Comparison of ENCODE assay signal across 8 mouse cellular contexts in genomic region chr10:128498590-128498989, GRCm38 (mm10). TPM values are rescaled to one million over a fixed set of nuclear protein-coding genes. Genes with fewer than 3 reads are reported as not detected.
DNase-seq lines count a peak whose midpoint lies in the region; ATAC-seq and TF ChIP-seq lines count a peak whose summit lies in the region.

TSS of gene Myl6b (minus strand) at chr10:128498685.

- no peaks in the 10 kb centered on the region for H3K27me3 ChIP-seq in MEL (ENCODE audit: control insufficient read depth in 1 of 2, insufficient read depth in 2 of 2, low read length in 2 of 2)
- H3K27me3 ChIP-seq in cerebellum, adult 2 months (ENCODE audit: control insufficient read depth, insufficient read depth, low read length): no peaks in the 10 kb centered on the region
- H3K27me3 ChIP-seq in forebrain, postnatal 0 days (ENCODE audit: insufficient read depth, low read length): no peaks in the 10 kb centered on the region
- H3K27me3 ChIP-seq in lung, embryonic 16.5 days (ENCODE audit: control insufficient read depth, insufficient read depth, low read depth, low read length): no peaks in the 10 kb centered on the region

- H3K9me3 ChIP-seq in MEL (replicated peaks; ENCODE audit: insufficient read depth, low read length): no peaks in the 10 kb centered on the region
- no peaks in the 10 kb centered on the region for H3K9me3 ChIP-seq in forebrain, postnatal 0 days (ENCODE audit: low read length)
- H3K9me3 ChIP-seq in lung, embryonic 16.5 days (ENCODE audit: control insufficient read depth, low read length): no peaks in the 10 kb centered on the region

- H3K4me3 ChIP-seq in MEL (ENCODE audit: control insufficient read depth in 1 of 2, insufficient read depth in 1 of 2, low read depth in 2 of 2, low read length in 2 of 2): peak within 1 kb of the TSS; percentile 54 to 73
- peak within 1 kb of the TSS; percentile 84 for H3K4me3 ChIP-seq in cerebellum, adult 2 months (replicated peaks; ENCODE audit: insufficient read depth, low read depth, low read length)
- peak within 1 kb of the TSS; percentile 69 for H3K4me3 ChIP-seq in forebrain, postnatal 0 days (ENCODE audit: low read depth, low read length)
- H3K4me3 ChIP-seq in lung, embryonic 16.5 days (ENCODE audit: low read length): peak within 1 kb of the TSS; percentile 60

- H3K4me1 ChIP-seq in MEL (ENCODE audit: control insufficient read depth in 1 of 2, insufficient read depth in 2 of 2, low read length in 2 of 2): peaks cover 17 to 29% of the 10 kb centered on the region in 2 experiments
- peaks cover 4% of the 10 kb centered on the region for H3K4me1 ChIP-seq in cerebellum, adult 2 months (ENCODE audit: control insufficient read depth, insufficient read depth, low read length)
- H3K4me1 ChIP-seq in forebrain, postnatal 0 days (ENCODE audit: insufficient read depth): peaks cover 20% of the 10 kb centered on the region
- peaks cover 9% of the 10 kb centered on the region for H3K4me1 ChIP-seq in lung, embryonic 16.5 days (replicated peaks; ENCODE audit: control insufficient read depth, insufficient read depth, low read length)

- peak; percentile 99 for DNase-seq in MEL (ENCODE audit: low read depth, low spot score)
- DNase-seq in cerebellum, adult 2 months: peak; percentile 96 to 99
- peak; percentile 95 for DNase-seq in forebrain, postnatal 0 days
- DNase-seq in layer of hippocampus, adult 9-10 months (ENCODE audit: low spot score): peak; percentile 84
- peak; percentile 73 for DNase-seq in ovary, postnatal 10 days (ENCODE audit: low spot score)
- DNase-seq in thymus, postnatal 10 days (ENCODE audit: low spot score in 2 of 2): peak; percentile 92 to 95

- no peak for TF ChIP-seq RAD21 in MEL (IDR thresholded peaks at IDR 0.05; ENCODE audit: low read depth, low read length)

- TF ChIP-seq EP300 in MEL (IDR thresholded peaks at IDR 0.05; ENCODE audit: low read depth in 1 of 2, low read length in 2 of 2): peak; percentile 12 to 95; a peak in 3 of 4 replicates

- H3K4me2 ChIP-seq in forebrain, postnatal 0 days (ENCODE audit: low read depth): peak within 1 kb of the TSS; percentile 60
- H3K4me2 ChIP-seq in lung, embryonic 16.5 days (ENCODE audit: low read depth, low read length): peak within 1 kb of the TSS; percentile 68

- TF ChIP-seq POLR2A in MEL (IDR thresholded peaks at IDR 0.05; ENCODE audit: control insufficient read depth in 1 of 2, insufficient read depth in 1 of 2, low read depth in 1 of 2, low read length in 2 of 2, poor library complexity in 1 of 2): no peak; a peak in 1 of 4 replicates
- TF ChIP-seq POLR2A in cerebellum, adult 2 months (IDR thresholded peaks at IDR 0.05; ENCODE audit: borderline replicate concordance, insufficient read depth, low read length): no peak

- peak; percentile 71 for ATAC-seq in forebrain, postnatal 0 days
- peak; percentile 83 to 86 for ATAC-seq in hematopoietic stem cell, adult 5-6 weeks (replicated peaks in 1 of 2; ENCODE audit: insufficient read depth in 1 of 2, low FRiP score in 2 of 2, low TSS enrichment in 1 of 2, low read depth in 1 of 2, poor library complexity in 2 of 2, severe bottlenecking in 2 of 2)
- peak; percentile 92 for ATAC-seq in lung, embryonic 16.5 days (ENCODE audit: low read depth)

- H3K9ac ChIP-seq in MEL (ENCODE audit: control insufficient read depth, low read depth, low read length, poor library complexity, severe bottlenecking): peak within 1 kb of the TSS; percentile 76
- H3K9ac ChIP-seq in forebrain, postnatal 0 days: peak within 1 kb of the TSS; percentile 53
- H3K9ac ChIP-seq in lung, embryonic 16.5 days (ENCODE audit: low read length): peak within 1 kb of the TSS; percentile 70

- H3K27ac ChIP-seq in MEL (ENCODE audit: control insufficient read depth, low read depth, low read length): peak within 1 kb of the TSS; percentile 82
- peak within 1 kb of the TSS; percentile 87 for H3K27ac ChIP-seq in cerebellum, adult 2 months (ENCODE audit: insufficient read depth, low read length)
- peak within 1 kb of the TSS; percentile 76 for H3K27ac ChIP-seq in forebrain, postnatal 0 days (ENCODE audit: low read depth, low read length)
- H3K27ac ChIP-seq in lung, embryonic 16.5 days (ENCODE audit: low read length): peak within 1 kb of the TSS; percentile 96

- under 1% methylated on average over 27 of the region's 27 CpGs for WGBS in cerebellum, adult 2 months
- WGBS in forebrain, postnatal 0 days: under 1% methylated on average over 27 of the region's 27 CpGs
- WGBS in lung, embryonic 16.5 days: 1% methylated on average over 27 of the region's 27 CpGs

- peaks cover 0 to 21% of the 10 kb centered on the region in 2 experiments; a peak in 2 of 4 replicates for H3K36me3 ChIP-seq in MEL (ENCODE audit: control insufficient read depth in 1 of 2, insufficient read depth in 2 of 2, low read length in 2 of 2)
- no peaks in the 10 kb centered on the region for H3K36me3 ChIP-seq in forebrain, postnatal 0 days (ENCODE audit: insufficient read depth)
- H3K36me3 ChIP-seq in lung, embryonic 16.5 days (ENCODE audit: control insufficient read depth, insufficient read depth, low read length): no peaks in the 10 kb centered on the region; the same call in 1 of the 2 replicates

- TF ChIP-seq CTCF in MEL (IDR thresholded peaks at IDR 0.05 in 2 of 3, conservative IDR thresholded peaks at IDR 0.05 in 1 of 3; ENCODE audit: control insufficient read depth in 1 of 3, insufficient read depth in 1 of 3, low read depth in 2 of 3, low read length in 3 of 3, poor library complexity in 1 of 3, severe bottlenecking in 1 of 3): no peak
- TF ChIP-seq CTCF in cerebellum, adult 2 months (IDR thresholded peaks at IDR 0.05; ENCODE audit: borderline replicate concordance, insufficient read depth, low read depth, low read length): no peak
- 0 out of 2 replicates have a peak, but pooled peaks have one; percentile 1 for TF ChIP-seq CTCF in forebrain, postnatal 0 days (IDR thresholded peaks at IDR 0.05; ENCODE audit: low read depth)

- peaks cover 13% of the 10 kb centered on the region for H3K79me2 ChIP-seq in MEL (ENCODE audit: control insufficient read depth, insufficient read depth, low read length, poor library complexity)

TF ChIP-seq in MEL, 35 proteins besides CTCF, POLR2A, EP300 and RAD21 (continues in another document):
- TF ChIP-seq MYB (IDR thresholded peaks at IDR 0.05; ENCODE audit: low read depth, low read length): peak; percentile 96
- TF ChIP-seq CHD1 (IDR thresholded peaks at IDR 0.05; ENCODE audit: low read depth, low read length): no peak
- TF ChIP-seq MAX (IDR thresholded peaks at IDR 0.05; ENCODE audit: low read length): 0 out of 2 replicates have a peak, but pooled peaks have one; percentile 24
- TF ChIP-seq CHD2 (IDR thresholded peaks at IDR 0.05; ENCODE audit: low read length): peak; percentile 67
- peak; percentile 96 for TF ChIP-seq ELF1 (IDR thresholded peaks at IDR 0.05; ENCODE audit: low read depth, low read length)
- no peak for TF ChIP-seq UBTF (IDR thresholded peaks at IDR 0.05; ENCODE audit: borderline replicate concordance, insufficient read depth, low read depth, low read length)
- peak; percentile 69; the same call in 1 of the 2 replicates for TF ChIP-seq BHLHE40 (IDR thresholded peaks at IDR 0.05; ENCODE audit: borderline replicate concordance, low read depth, low read length)
- TF ChIP-seq MEF2A (IDR thresholded peaks at IDR 0.05; ENCODE audit: extremely low read depth, insufficient replicate concordance, low read depth, low read length, poor library complexity, severe bottlenecking): no peak
- TF ChIP-seq TBP (IDR thresholded peaks at IDR 0.05; ENCODE audit: low read depth, low read length): no peak
- peak; percentile 3; the same call in 1 of the 2 replicates for TF ChIP-seq SMC3 (IDR thresholded peaks at IDR 0.05; ENCODE audit: low read depth, low read length)
- peak; percentile 74 for TF ChIP-seq TCF12 (IDR thresholded peaks at IDR 0.05; ENCODE audit: low read depth, low read length)
- TF ChIP-seq RCOR1 (IDR thresholded peaks at IDR 0.05; ENCODE audit: low read depth, low read length): peak; percentile 9; the same call in 1 of the 2 replicates
- TF ChIP-seq TAL1 (IDR thresholded peaks at IDR 0.05; ENCODE audit: low read length): no peak
- no peak for TF ChIP-seq POLR2AphosphoS5 (IDR thresholded peaks at IDR 0.05; ENCODE audit: borderline replicate concordance, low read depth, low read length)
- peak; percentile 82 for TF ChIP-seq KAT2A (conservative IDR thresholded peaks at IDR 0.05; ENCODE audit: low read depth, low read length)
- no peak for TF ChIP-seq ZMIZ1 (IDR thresholded peaks at IDR 0.05; ENCODE audit: low read depth, low read length)
- peak; percentile 63; the same call in 1 of the 2 replicates for TF ChIP-seq POLR2AphosphoS2 (IDR thresholded peaks at IDR 0.05; ENCODE audit: low read length)
- peak; percentile 28; the same call in 1 of the 2 replicates for TF ChIP-seq MAFK (IDR thresholded peaks at IDR 0.05; ENCODE audit: borderline replicate concordance, low read depth, low read length)
- 0 out of 2 replicates have a peak, but pooled peaks have one; percentile 35 for TF ChIP-seq ZNF384 (IDR thresholded peaks at IDR 0.05; ENCODE audit: low read depth, low read length)
- TF ChIP-seq E2F4 (IDR thresholded peaks at IDR 0.05; ENCODE audit: borderline replicate concordance, low read depth, low read length): no peak
- peak; percentile 91 for TF ChIP-seq ETS1 (IDR thresholded peaks at IDR 0.05; ENCODE audit: low read depth, low read length)
- TF ChIP-seq ZC3H11A (IDR thresholded peaks at IDR 0.05; ENCODE audit: low read depth, low read length): no peak
- TF ChIP-seq ZKSCAN1 (IDR thresholded peaks at IDR 0.05; ENCODE audit: low read depth, low read length): 0 out of 2 replicates have a peak, but pooled peaks have one; percentile 5
- peak; percentile 95 for TF ChIP-seq SIN3A (IDR thresholded peaks at IDR 0.05; ENCODE audit: low read length)
- no peak for TF ChIP-seq USF2 (IDR thresholded peaks at IDR 0.05; ENCODE audit: borderline replicate concordance in 1 of 2, insufficient read depth in 1 of 2, low read depth in 1 of 2, low read length in 2 of 2)
- peak; percentile 91; the same call in 1 of the 2 replicates for TF ChIP-seq MAZ (IDR thresholded peaks at IDR 0.05; ENCODE audit: low read depth, low read length)
- no peak for TF ChIP-seq NELFE (IDR thresholded peaks at IDR 0.05; ENCODE audit: low read depth, low read length)

RNA-seq across cellular contexts. Expression of gene Myl6b, which starts in this region (rescaled TPM):
- total RNA-seq in MEL (2012; rRNA removed): 1.8 and 2.6 TPM in 2 replicates
- polyA plus RNA-seq in MEL (2012; ENCODE audit: insufficient read depth in 1 of 2, insufficient read length in 2 of 2, low read depth in 1 of 2, low replicate concordance in 2 of 2, missing spikeins in 1 of 2): 10 to 100 TPM in 1 of 2 experiments, not detected in 1; 18.8 TPM
- polyA plus RNA-seq in cerebellum, adult 2 months (2012; rRNA removed): 28.9 and 36.1 TPM in 2 replicates
- total RNA-seq in forebrain, postnatal 0 days (2014; rRNA removed): 23.7 and 31.4 TPM in 2 replicates
- polyA plus RNA-seq in forebrain, postnatal 0 days (2015; fragmentation: Nextera tagmentation; extraction: Ambion mirVana): 4.5 and 4.8 TPM in 2 replicates
- total RNA-seq in hematopoietic stem cell, adult 5-6 weeks (2017): 1.3 and 3.9 TPM in 2 replicates
- polyA plus RNA-seq in lung, embryonic 16.5 days (2015; fragmentation: Nextera tagmentation; extraction: Ambion mirVana): 3.5 and 5.1 TPM in 2 replicates

Comparison
In these comparisons a context has a peak if more than half of its experiments do, and no peak if none do; other contexts are left out.
1. Peak in every context shown above with its lines: DNase-seq, ATAC-seq, H3K4me3 ChIP-seq and H3K27ac ChIP-seq.